Mouse (Mus musculus) G1E (cell line): ENCODE data around the gene Gm9913. TPM values are rescaled to one million over a fixed set of nuclear protein-coding genes. Genes with fewer than 3 reads are reported as not detected.

ENCODE experiments used
- ATAC-seq: 2 replicates; pipeline ENCODE4 v1.8.0; 2016; ENCODE audit warnings: mild to moderate bottlenecking; ENCODE audit not compliant: insufficient number of reproducible peaks, poor library complexity, low FRiP score, severe bottlenecking; ENCODE audit errors: extremely low read depth
- DNase-seq: peaks from one replicate; pipeline ENCODE4 v3.0.0; 2012; ENCODE audit warnings: low spot score
- H3K27me3 ChIP-seq: 2 replicates; pipeline ENCODE4 v1.6.1; 2012; ENCODE audit warnings: mild to moderate bottlenecking, low read length, inconsistent platforms; ENCODE audit not compliant: insufficient read depth
- H3K36me3 ChIP-seq: replicated peaks from 2 replicates; pipeline ENCODE3; 2012; ENCODE audit warnings: mild to moderate bottlenecking, inconsistent platforms
- H3K4me1 ChIP-seq: 2 replicates; pipeline ENCODE4 v1.6.1; 2012; ENCODE audit warnings: low read depth, low read length, inconsistent platforms, mixed read lengths; ENCODE audit not compliant: insufficient read depth
- H3K4me3 ChIP-seq: 2 replicates; pipeline ENCODE4 v1.5.1; 2012; ENCODE audit warnings: low read depth, mild to moderate bottlenecking, inconsistent platforms, low read length, moderate library complexity, mixed read lengths
- H3K9me3 ChIP-seq: replicated peaks from 2 replicates; pipeline ENCODE4 v1.6.1; 2012; ENCODE audit warnings: inconsistent platforms
- CTCF ChIP-seq: IDR thresholded peaks from 2 replicates; pipeline ENCODE4 v1.5.1; 2012; ENCODE audit warnings: low read depth, low read length, inconsistent platforms, mixed read lengths
- GATA1 ChIP-seq: IDR thresholded peaks from 2 replicates; pipeline ENCODE4 v1.6.1; 2012; ENCODE audit warnings: borderline replicate concordance, low read length, inconsistent platforms, mixed read lengths
- GATA2 ChIP-seq: IDR thresholded peaks from 2 replicates; pipeline ENCODE4 v1.6.1; 2012; ENCODE audit warnings: low read depth, low read length, inconsistent platforms, borderline replicate concordance
- POLR2AphosphoS5 ChIP-seq: IDR thresholded peaks from 2 replicates; pipeline ENCODE4 v1.6.1; 2012; ENCODE audit warnings: low read depth, low read length, inconsistent platforms; ENCODE audit not compliant: insufficient replicate concordance
- TAL1 ChIP-seq: conservative IDR thresholded peaks from 2 replicates; pipeline ENCODE4 v1.6.1; 2012; ENCODE audit warnings: low read depth, low read length, inconsistent platforms, mixed read lengths
- polyA plus RNA-seq: library from polyadenylated mRNA; stranded (reverse); fragments of >175 nt; gene quantifications from 2 replicates; pipeline ENCODE4 v1.2.3, GENCODE M21; 2012
- total RNA-seq, 2 experiments: library from RNA; stranded (forward) in 1 of 2; stranded (reverse) in 1 of 2; fragments of 200-1000 nt in 1 of 2; fragments of >200 nt in 1 of 2; fragmentation: Nextera tagmentation in 1 of 2; gene quantifications; 2 replicates each; pipeline ENCODE4 v1.2.3; 2014 to 2017

The Gm9913 gene
- total and polyA plus RNA-seq, 3 experiments = not detected

DNA sequence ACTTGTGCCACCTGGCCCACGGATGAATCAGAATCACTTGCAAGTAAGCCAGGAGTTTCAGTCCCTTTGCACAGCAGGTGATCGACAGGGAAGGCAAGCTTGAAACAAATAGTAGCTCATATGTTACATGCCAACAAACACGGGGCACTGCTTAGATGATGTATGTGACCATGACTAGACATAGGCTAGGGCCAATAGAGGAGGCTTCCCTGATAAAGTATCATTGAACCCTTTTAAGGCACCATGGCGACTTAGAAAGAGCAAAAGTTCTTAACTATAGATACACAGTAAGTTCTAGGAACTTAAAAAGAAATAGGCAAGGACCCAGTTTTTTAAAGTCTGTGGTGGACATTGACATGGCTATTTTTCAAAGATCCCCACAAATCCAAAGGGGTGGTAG is 3.0 kb downstream of the Gm9913 start, which contains the start of gene Fbn1:
Gene Fbn1 (minus strand): TSS at position 101 of the 400 bp plus-strand sequence.
- Histone ChIP-seq H3K4me3 (no peak within 1 kb of the TSS), H3K9me3 (peaks cover 9% of the 10 kb centered on the region), H3K36me3 (no peaks in the 10 kb centered on the region), H3K4me1 (peaks cover 6% of the 10 kb centered on the region; the same call in 1 of the 2 replicates), H3K27me3 (peaks cover 64% of the 10 kb centered on the region)
- ATAC-seq (no peak), DNase-seq (no peak)
- TF ChIP-seq POLR2AphosphoS5 = no peak
- no peak for TF ChIP-seq GATA2
- TF ChIP-seq TAL1 = no peak
- TF ChIP-seq GATA1 = no peak
- no peak for TF ChIP-seq CTCF

DNA sequence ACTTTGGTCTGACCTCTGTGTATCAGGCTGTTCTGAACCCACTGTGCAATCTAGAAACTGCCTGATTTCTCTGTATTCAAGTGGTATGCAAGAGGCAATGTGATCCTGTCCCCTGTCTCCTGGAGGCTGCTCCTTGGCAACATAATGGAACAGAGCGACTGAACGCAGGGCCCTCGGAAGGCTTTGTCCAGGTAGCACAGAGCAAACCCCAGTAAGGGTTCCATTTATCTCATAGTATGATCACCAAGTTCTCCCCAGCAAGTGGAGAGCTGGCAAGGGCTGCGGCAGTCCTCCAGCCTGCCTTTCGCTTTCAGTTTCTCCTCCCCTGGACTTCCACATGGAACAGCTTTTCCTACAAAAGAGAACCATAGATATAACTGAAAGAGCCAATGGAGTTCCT is 3.5 kb downstream of the Gm9913 start:
- TF ChIP-seq TAL1 (no peak), POLR2AphosphoS5 (no peak), CTCF (no peak), GATA1 (no peak), GATA2 (no peak)
- ATAC-seq = no peak
- no peak for DNase-seq
- Histone ChIP-seq H3K27me3 (peaks cover 61% of the 10 kb centered on the region), H3K9me3 (peaks cover 9% of the 10 kb centered on the region), H3K4me1 (peaks cover 8% of the 10 kb centered on the region; the same call in 1 of the 2 replicates), H3K4me3 (no peak overlapping the region), H3K36me3 (no peaks in the 10 kb centered on the region)

DNA sequence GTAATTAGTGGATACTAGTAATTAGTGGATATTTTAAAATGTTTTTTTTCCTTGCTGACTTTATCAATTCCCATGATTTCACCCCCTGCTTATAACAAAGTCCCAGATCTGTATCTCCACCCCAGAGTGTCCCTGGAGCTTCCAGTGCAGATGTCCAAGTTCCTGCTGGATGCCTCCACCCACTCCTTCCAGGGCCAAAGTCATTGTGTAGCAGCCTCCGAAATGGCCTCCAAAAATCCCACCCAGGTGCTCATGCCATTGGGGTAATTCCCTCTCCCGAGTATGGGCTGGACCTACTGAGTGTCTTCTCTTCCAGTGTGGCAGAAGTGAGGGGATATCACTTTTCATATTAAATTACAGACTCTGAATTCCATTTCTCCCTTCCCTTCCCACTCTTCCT is 5.9 kb downstream of the Gm9913 start:
- TF ChIP-seq TAL1 (no peak), GATA2 (no peak), GATA1 (no peak)
- Histone ChIP-seq H3K36me3 (no peaks in the 10 kb centered on the region), H3K9me3 (peaks cover 8% of the 10 kb centered on the region), H3K4me3 (no peak overlapping the region), H3K27me3 (peaks cover 50% of the 10 kb centered on the region), H3K4me1 (peaks cover 24% of the 10 kb centered on the region)
- ATAC-seq (no peak), DNase-seq (no peak)

DNA sequence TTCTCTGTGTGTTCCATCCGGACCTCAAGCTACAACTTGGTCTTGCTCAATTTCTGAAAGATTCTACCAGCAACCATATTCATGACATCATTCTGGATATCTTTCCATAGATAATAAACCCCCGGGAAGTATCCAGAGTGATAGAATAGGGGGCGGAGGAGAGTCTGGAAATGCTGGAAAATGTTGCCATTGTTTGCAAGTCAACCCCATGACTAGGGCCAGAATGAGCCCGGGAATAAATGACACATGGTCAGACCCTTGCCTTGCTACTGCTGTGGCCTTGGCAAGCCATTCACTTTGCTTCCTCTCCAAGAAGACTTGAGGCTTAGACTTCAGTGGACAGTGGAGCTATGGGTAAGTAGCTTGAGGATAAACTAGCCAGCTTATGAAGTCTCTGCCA is 7.0 kb downstream of the Gm9913 start:
- ATAC-seq (no peak), DNase-seq (no peak)
- Histone ChIP-seq H3K9me3 (no peaks in the 10 kb centered on the region), H3K4me1 (peaks cover 35% of the 10 kb centered on the region), H3K27me3 (peaks cover 41% of the 10 kb centered on the region), H3K4me3 (no peak overlapping the region), H3K36me3 (no peaks in the 10 kb centered on the region)
- TF ChIP-seq GATA1 = no peak
- TF ChIP-seq POLR2AphosphoS5 = no peak
- no peak for TF ChIP-seq TAL1
- no peak for TF ChIP-seq CTCF
- no peak for TF ChIP-seq GATA2

DNA sequence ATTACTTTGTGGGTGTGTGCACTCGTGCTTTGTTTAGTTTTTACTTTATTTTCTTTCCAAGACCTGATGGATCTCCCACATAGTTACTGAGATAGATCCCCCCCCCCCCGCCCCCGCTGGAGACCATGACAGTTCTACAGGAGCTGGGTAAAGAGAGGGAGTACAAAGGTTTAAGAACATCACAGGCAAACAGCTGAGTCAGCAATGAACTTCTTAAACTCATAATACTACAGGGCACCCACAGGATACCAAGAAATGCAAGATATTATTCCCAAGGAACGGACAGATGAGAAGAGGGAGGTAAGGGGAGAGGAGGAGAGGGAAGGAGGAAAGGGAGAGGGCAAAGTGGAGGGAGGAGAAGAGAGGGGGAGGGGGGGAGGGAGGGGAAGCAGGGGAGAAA is 7.7 kb downstream of the Gm9913 start:
- DNase-seq (no peak), ATAC-seq (no peak)
- TF ChIP-seq GATA1 (no peak), POLR2AphosphoS5 (no peak), CTCF (no peak), TAL1 (no peak), GATA2 (no peak)
- Histone ChIP-seq H3K27me3 (peaks cover 36% of the 10 kb centered on the region), H3K4me3 (no peak overlapping the region), H3K36me3 (no peaks in the 10 kb centered on the region), H3K9me3 (no peaks in the 10 kb centered on the region), H3K4me1 (peaks cover 41% of the 10 kb centered on the region)

DNA sequence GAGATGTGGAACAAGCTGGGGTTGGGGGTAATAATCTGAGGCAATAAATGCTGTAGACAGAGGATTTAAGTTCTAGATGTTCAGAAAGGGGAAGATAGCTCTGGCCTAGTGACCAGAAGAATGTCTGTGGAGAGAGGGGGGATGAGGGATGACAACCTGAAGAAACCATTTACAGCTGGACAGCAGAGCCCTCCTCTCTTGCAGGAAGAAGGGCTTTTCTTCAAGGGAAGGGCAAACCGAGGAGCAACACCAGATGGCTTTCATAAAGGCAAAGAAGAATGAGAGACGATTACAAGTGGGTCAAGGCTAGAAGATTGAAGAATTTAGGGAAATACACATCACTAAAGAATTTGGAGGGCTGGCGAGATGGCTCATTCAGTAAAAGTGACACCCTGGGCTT is 9.5 kb downstream of the Gm9913 start:
- Histone ChIP-seq H3K27me3 (peaks cover 20% of the 10 kb centered on the region), H3K4me1 (peaks cover 42% of the 10 kb centered on the region), H3K4me3 (no peak overlapping the region), H3K36me3 (no peaks in the 10 kb centered on the region), H3K9me3 (no peaks in the 10 kb centered on the region)
- DNase-seq (no peak), ATAC-seq (no peak)
- TF ChIP-seq GATA2 (no peak), CTCF (no peak), GATA1 (no peak), TAL1 (no peak), POLR2AphosphoS5 (no peak)
